Mouse (Mus musculus): ENCODE results near the gene Abcc6.
"Not testable (repeated sequence)": the region's sequence is repeated elsewhere in the genome, so short reads cannot be mapped to it uniquely, and the experiment has no call there.

Abcc6 gene

DNA sequence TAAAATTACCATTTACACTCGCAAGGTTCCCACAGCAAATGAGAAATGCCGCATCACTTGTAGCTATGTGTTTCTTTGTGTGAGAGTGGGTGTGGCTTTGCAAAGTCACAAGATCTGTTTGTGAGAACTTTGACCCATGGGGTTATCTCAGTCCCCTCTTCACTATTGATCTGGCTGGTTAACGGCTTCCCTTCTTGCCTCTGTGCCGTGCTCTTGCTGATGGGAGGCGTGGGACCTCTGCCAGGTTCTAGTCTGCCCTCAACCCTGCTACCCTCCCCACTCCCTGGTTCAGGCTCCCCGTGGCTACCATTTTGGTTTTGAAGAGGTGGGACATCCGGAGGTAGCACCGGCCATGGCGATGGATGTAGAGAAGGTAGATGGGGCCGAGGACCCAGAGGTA, 1.4 kb downstream of the Abcc6 start:
- DNase-seq (ENCODE audit: extremely low spot score, low spot score), result no peak

DNA sequence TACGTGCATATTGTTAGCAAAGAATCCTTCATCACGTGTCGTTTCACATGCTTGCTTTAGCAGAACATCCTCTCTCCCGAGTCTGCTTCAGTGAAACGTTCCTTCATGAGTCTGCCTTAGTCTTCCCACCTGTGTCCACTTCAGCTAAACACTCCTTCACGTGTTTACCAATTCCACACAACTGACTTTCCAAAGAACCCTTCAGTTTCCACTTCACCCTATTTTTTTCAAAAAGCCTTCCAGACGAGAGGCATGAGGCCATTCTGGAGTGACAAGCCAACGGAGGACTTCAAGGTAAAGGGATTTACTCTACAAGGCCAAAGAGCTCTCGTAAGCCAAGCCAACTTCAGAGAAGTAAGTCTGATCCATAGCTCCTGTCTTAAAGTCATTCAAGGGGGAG, 4.7 kb downstream of the Abcc6 start:
- no peak for DNase-seq (ENCODE audit: extremely low spot score, low spot score)

DNA sequence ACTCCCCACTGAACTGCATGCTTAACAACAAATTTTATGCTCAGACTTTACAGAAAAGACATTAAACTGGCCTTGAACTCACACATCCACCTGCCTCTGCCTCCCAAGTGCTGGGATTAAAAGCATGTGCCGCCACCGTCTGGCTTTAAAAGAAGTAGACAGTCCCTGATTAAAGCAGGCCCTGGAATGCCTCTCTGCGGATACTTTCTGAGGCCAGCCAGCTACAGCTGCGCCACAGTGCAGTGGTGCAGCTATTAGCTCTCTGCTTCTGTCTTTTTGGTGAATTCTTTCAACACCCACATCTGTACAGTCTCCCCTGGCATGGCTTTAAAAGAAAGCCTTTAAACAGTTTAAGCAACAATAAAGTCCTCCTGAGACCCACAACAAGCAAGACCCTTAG, 8.2 kb downstream of the Abcc6 start:
- DNase-seq (ENCODE audit: extremely low spot score, low spot score), result no peak

DNA sequence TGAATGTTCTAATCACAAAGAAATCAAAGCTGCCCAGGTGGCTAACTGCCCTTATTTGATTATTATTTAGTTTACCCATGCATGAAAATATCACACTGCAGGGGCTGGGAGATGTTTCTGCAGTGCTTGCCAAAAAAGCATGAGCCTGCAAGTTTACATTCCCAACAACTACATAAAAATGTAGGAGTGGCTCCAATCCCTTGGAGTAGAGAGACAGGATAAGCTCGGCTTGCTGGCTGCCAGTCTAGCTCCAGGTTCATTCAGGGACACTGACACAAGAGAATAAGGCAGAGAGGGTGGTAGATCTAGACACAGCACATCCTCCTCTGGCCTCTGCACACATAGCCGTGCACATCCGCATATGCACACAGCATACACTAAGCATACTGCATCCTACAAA, 10.5 kb downstream of the Abcc6 start:
- DNase-seq (ENCODE audit: extremely low spot score, low spot score), result no peak

DNA sequence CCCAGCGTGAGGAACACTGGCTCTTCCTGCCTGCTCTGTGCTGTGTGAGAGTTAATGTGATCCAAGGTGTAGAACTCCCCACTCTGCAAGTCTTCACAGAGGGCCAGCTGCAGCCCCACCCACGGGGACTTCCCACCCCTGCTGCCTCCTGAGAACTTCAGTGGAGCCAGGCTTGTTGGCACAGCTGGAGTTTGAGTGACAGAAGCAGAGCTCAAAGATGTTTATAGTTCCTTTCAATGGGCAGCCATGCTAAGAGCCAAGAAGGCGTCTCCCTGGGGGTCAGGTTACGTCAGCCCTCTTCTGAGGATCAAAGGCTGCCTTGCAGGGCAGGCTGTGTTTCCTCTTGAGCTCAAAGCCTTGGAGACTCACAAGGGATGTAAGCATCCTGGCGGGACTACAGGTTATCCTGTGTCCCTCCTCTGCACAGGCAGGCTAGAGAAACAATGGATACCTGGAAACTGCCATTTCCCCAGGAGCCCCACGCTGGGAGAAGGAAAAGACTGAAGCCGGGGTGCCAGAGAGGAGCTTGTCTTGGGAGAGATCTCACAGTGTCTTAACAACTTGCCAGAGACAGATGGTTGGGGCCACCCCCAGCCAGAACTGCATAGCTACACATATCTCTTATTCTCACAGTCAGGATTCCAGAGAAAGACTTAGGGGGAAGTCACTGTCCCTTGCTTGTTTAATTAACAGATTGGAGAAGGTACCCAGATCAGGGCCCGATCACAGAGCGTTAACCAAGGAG, 16.7 kb downstream of the Abcc6 start:
- peak; percentile 56 for DNase-seq (ENCODE audit: extremely low spot score, low spot score)

DNA sequence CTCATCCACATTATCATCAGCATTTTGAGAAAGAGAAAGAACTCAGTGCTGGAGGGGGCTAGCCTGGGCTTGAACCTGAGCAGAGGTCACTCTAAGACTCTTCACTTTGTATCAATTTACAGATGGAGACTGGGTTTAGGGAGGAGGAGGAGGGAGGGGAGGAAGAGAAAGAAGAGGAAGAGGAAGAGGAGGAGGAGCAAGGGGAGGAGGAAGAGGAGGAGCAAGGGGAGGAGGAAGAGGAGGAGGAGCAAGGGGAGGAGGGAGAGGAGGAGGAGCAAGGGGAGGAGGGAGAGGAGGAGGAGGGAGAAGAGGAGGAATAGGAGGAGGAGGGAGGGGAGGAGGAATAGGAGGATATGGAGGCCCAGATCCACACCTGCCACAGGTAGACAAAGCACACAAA, 18.0 kb downstream of the Abcc6 start:
- no peak for DNase-seq (ENCODE audit: extremely low spot score, low spot score)

DNA sequence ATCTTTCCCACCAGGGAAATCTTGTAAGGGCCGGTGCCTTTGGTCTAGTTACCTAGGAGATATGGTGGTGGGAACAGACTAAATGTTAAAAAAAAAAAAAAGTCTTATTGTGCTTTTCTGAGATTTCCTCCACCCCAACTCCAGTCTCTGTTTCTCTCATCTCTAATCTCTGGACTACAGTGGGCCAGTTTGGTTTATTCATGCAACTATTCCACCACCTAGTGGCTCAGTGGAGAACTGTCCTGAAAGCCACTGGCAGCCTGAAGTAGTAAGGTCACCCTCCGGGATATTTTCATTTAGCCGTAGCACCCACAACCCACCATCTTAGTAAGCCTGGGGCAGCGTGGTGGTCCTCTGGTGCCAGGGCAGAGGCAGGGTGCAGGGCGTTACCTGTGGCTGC, 20.5 kb downstream of the Abcc6 start:
- DNase-seq (ENCODE audit: extremely low spot score, low spot score), result peak; percentile 62

DNA sequence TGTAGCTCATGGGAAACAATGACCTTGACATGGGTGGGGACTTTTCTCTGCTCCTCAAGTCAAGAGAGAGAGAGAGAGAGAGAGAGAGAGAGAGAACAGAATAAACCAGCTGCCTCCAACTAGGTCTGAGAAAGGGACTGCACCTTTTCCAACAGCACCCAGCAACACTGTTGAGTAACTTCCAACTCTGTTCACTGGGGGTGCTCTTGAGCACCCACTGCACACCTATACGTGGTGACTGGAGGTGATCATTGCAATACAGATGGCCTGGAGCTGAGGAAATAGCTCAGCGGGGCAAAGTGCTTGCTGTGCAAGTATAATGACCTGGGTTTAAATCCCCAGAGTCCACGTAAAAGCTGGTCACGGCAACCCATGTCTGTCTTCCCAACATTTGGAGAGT, 27.4 kb downstream of the Abcc6 start:
- no peak for DNase-seq (ENCODE audit: extremely low spot score, low spot score)

DNA sequence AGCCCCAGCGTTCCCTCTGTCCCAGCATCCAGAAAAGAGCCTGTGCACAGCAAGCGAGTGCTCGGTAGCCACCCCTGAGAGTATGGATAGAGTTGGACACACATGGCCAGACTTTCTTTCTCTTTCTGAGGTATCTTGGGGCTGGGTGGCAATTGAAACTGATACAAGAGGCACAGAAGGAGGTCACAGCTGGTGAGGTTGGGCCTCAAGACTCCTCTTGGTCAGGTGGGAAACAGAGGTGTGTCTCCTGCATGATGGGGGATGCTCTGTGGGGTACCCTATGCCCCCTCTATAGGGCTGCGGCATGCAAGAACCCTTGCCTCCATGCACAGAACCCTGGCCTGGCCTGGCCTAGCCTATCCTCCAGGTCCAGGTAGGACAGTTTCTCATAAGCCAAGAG, 29.5 kb downstream of the Abcc6 start:
- no peak for DNase-seq (ENCODE audit: extremely low spot score, low spot score)

DNA sequence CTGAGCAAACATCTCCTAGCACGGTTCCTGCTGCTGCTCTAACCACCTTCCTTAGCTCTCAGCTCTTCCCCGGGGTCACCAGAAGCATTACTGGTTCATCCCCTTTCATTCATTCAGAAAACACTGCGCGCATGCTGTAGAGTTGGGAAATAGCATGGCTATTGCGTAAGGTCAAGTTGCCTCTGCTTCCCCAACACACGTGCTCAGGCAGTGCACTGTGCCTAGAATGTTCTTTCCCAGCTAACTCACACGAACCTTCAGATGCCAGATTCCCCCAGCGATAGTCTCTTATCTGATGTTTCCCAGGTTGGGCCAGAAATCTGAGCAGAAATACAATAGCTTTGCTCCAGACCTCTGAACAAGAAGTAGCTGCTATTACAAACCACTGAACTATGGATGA, 37.6 kb downstream of the Abcc6 start:
- DNase-seq (ENCODE audit: extremely low spot score, low spot score), result no peak

DNA sequence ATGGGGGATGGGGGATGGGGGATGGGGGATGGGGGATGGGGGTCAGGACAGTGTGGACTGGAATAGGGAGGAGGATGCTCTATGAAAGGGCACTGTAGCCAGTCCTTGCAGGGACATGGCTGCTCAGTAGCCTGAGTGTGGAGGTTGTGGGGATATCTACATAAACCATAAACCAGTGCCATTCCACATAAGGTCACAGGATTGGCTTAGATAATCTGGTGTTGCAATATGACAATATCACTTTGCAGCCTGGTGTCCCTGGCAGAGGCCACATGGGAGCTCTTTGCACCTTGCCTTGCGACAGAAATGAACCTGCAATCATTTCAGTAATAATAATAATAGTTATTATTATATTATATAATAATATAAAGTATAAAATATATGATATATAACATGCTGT, 41.8 kb downstream of the Abcc6 start:
- no peak for DNase-seq (ENCODE audit: extremely low spot score, low spot score)

DNA sequence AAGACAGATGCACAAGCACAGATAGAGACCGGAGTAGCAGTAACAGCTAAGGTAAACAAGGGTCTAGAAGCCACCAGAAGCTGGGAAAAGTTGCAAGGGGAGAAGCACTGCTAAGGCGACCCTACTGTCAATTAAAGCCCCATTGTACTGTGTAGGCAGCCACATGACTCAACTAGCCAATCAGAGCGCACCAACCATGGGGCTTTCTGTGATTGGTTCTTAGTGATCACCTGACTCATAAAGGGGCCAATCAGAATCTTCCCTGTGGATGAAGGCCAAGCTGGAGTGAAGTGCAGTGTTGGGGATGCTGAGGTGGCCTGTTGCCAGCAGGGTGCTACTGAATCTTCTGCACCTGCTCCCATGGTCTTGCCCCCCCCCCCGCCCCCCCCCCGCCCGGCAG, 43.2 kb downstream of the Abcc6 start:
- no peak for DNase-seq (ENCODE audit: extremely low spot score, low spot score)

DNA sequence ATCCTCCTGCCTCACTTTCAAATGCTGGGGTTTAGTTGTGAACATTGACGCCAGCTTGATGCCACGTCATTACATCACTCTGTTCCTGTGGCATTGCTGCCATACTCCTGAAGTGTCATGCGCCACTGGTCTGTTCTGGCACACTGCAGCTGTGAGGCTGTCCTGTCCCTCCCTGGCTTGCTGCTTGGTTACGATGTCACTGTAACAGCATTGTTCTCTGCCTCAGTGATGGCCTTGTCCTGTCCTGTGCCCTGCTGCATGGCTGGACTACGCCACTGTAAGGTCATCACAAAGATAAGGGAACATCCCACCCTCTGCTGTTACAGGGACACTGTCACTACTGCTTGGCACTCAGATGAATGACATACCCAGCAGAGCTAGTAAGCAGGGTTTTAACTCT, 48.5 kb downstream of the Abcc6 start:
- DNase-seq (ENCODE audit: extremely low spot score, low spot score), result no peak

DNA sequence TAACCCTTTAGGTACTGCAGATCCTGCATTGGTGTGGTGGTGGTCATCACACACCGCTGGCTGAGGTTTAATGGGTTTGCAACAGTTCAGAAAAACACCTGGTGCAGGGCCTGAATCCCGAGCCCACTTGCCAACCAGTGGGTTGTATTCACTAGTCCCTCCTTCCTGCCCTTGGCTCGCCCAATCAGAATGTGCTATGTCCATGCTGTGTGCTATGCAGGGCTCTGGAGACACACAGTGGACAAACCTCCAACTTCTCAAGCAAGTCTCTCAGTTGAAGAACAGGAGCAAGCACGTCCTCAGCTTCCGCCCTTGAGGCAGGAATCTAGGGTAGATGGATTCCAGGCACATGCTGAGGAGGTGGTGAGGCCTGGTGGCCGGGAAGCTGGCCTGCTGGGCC, 55.6 kb downstream of the Abcc6 start:
- no peak for DNase-seq (ENCODE audit: extremely low spot score, low spot score)

DNA sequence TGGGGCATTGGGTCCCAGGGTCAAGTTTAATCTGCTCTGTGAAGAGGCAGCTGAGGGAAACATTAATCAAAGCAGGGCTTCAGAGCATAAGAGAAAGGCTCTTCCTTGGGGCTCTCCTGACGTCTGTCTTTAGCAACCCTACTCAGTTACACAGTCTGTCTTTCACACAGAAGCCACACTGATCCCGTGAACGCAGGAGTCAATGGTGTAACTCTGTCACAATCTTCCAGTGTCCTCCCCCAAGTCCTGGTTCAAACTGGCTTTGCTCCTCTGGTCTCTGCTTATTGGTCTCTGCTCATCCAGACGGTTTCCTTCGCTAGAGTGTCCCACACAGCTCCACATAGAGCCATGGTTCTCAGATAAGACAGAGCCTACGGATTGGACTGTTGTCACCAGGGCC, 56.0 kb downstream of the Abcc6 start:
- DNase-seq (ENCODE audit: extremely low spot score, low spot score), result no peak

DNA sequence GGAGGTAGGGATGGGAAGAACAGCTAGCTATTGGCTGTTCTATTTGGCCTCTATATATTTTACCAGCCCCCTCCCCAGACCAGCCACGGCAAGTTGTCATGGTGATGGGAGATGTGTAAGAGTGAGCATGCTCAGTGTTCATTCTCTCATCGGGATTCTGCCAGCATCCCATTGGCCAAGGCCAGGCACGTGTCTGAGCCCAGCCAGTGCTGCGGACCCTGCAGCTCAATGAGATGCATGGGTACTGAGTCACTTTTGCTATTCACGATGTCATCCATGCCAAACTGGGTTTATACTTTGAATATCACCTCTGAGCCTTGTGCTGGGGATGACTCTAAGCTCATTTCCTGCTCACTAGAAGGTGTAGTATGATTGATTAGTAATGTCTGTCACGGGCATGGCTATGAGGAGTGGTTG, 56.8 kb downstream of the Abcc6 start:
- no peak for DNase-seq (ENCODE audit: extremely low spot score, low spot score)

DNA sequence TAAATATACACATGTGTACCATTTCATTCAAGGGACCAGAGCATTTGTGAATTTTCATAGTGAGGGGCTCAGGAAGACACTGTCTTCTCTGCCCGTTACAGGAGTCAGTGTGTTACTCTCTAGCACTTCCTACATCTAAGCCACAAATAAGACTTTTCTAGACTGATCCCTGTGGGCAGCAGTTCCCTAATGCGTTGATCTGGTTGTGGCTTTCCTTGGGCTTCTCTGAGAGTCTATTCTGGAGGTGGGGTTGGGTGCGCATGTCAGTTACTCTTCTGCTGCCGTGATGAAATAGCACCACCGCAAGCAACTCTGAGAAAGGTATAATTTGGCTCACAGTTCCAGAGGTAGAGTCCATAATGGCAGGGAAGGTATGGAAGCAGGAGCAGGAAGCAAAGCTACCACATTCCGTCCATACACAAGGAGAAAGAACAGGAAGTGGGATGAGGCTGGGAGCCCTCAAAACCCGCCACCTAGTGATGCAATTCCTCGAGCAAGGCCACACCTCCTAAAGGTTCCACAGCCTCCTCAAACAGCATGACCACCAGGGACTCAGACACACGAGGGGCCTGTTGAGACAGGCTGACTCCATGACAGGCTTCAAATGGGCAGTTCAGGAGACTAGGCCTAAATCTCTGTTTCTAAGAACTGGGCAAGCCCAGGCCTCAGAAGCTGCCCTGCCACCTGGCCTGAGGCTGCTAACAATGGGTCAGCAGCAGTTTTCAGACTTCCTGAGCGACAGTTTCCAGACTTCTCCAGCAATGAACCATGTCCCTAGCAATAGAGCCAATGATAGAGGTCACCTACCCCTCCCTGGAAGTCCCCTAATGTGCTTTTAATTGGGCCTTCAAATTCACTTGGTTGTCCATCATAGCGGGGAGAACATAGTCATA, 58.0 kb downstream of the Abcc6 start:
- DNase-seq (ENCODE audit: extremely low spot score, low spot score), result no peak

DNA sequence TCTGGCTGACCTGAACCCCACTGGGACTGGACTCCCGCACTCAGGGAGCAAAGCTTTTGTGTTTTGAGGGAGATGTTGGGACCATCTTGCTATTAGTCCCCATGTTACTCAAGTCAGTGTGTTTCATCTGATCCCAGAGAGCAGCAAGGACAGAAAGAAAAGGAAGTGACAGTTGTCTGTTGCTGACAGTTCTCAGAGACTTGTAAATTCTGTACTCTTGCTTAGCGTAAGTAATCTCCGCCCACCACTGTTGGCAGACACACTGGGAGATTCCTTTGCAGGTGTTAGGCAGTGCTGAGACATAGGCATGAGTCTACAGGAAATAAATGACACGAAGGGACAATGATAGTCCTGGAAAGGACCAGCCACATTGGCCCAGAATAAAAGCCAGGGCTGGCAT, 73.5 kb downstream of the Abcc6 start:
- no peak for DNase-seq (ENCODE audit: extremely low spot score, low spot score)

DNA sequence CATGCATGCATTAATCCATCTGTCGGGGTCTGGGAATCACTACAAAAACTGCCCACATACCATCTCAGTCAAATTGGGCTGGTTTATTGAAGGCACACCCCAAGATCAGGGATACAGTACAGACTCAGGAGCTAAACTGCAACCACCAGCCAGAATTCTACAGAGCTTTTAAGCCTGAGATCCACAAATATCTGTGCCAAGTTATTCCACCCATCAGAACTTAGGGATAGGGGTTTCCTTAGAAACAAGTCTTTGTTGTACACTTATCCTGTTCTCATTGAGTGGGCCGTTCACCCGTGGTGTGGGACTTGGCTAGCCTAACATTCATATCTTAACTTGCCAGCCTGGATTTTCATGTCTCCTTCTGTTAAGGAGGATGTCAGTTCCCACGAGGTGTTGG, 81.0 kb downstream of the Abcc6 start:
- DNase-seq (ENCODE audit: extremely low spot score, low spot score), result no peak

DNA sequence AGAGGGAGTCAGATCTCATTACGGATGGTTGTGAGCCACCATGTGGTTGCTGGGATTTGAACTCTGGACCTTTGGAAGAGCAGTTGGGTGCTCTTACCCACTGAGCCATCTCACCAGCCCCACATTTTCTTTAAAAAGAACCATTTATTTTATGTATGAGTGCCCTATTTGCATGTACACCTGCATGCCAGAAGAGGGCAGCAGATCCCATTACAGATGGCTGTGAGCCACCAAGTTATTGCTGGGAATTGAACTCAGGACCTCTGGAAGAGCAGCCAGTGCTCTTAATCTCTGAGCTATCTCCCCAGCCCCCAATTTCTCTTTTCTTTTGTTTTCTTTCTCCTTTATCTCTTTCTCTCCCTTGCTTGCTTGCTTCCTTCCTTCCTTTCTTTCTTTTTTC, 86.8 kb downstream of the Abcc6 start:
- not testable (repeated sequence) for DNase-seq (ENCODE audit: extremely low spot score, low spot score)

DNA sequence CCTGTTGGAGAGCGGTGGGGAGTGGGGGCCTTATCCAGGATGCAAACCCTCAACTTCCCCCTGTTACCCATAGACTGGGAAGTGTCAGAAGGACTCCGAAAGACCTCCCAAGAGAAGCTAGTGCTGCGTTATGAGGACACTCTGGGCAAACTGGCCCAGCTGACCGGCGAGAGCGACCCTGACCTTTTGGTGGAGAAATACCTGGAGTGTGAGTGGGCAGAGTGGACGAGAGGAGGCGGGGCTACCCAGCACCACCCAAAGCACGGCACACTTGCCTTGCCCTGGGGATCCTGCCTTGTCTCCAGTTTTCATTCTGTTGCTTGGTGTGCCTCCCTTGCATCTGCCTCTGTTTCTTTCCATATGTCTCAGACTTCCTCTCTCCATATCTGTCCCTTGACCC, 88.1 kb downstream of the Abcc6 start:
- no peak for DNase-seq (ENCODE audit: extremely low spot score, low spot score)

DNA sequence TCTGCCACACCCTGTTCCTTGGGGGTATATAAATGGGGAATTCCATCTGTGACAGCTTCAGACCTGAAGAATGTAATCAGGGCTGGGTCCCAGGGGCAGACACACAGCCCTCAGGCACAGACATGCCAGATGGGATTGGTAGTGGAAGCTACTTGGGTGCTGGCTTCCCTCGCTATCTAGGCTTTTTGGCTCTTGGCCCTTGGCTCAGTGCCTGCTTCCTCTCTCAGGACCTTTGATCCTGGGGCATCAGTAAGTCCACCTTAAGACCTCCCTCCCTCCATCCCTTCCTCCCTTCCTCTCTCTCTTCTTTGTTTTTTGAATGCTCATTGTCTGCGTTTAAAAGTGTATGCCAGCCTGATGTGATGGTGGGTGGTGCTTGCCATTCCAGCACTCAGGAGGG, 90.3 kb downstream of the Abcc6 start:
- DNase-seq (ENCODE audit: extremely low spot score, low spot score), result no peak

DNA sequence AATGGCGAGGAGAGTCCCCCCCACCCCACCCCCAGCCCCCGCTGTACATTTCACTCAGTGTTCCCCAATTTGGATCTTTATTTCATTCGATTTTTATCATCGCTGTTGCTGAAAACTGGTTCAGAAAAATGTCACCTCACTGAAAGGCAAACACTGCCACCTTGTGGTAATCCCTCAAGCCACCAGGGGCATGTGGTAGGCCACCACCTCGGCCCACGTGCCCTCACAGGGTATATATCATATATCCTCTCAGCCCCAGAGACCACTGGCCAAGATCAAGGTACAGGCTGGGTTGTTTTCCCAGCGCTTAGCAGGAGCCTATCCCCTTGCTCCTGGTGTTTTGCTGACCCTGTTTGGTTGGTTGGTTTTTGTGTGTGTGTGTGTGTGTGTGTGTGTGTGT, 95.0 kb downstream of the Abcc6 start:
- peak; percentile 57 for DNase-seq (ENCODE audit: extremely low spot score, low spot score)

Measured in neural tube, embryonic 10.5 days (tissue).